Mouse (Mus musculus) duodenum, adult 2 months (tissue): ENCODE results near the gene Pmel. TPM values are rescaled to one million over a fixed set of nuclear protein-coding genes. Genes with fewer than 3 reads are reported as not detected.

Experiments
- polyA plus RNA-seq: library from polyadenylated mRNA; depleted of rRNA; stranded (reverse); fragments of >200 nt; gene quantifications from 2 replicates; pipeline ENCODE4 v1.2.3, GENCODE M21; 2012; ENCODE audit warnings: low replicate concordance; rRNA removed

Pmel gene
- polyA plus RNA-seq: 1.1 and 2.5 TPM in 2 replicates

DNA sequence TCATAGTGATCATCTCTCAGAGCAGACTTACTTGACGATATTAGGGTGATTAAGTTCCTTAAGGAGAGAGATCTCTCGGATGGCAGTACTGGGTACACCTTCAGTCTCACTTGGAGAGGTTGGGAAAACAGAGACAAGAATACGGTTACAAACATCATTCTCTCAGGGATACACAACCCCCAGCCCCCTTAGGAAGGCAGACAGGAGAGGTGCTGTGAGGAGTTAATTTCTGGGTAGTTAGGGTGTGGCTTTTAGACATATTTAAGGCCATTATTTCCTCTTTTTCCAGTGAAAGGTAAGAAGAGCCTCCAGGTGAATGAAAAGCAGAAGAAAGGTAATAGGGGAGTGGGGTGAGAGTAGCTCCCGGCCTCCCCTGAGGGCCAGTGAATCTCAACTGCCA, at the start of gene Pmel:
Gene Pmel (plus strand): TSS at position 301 of the 400 bp plus-strand sequence.

DNA sequence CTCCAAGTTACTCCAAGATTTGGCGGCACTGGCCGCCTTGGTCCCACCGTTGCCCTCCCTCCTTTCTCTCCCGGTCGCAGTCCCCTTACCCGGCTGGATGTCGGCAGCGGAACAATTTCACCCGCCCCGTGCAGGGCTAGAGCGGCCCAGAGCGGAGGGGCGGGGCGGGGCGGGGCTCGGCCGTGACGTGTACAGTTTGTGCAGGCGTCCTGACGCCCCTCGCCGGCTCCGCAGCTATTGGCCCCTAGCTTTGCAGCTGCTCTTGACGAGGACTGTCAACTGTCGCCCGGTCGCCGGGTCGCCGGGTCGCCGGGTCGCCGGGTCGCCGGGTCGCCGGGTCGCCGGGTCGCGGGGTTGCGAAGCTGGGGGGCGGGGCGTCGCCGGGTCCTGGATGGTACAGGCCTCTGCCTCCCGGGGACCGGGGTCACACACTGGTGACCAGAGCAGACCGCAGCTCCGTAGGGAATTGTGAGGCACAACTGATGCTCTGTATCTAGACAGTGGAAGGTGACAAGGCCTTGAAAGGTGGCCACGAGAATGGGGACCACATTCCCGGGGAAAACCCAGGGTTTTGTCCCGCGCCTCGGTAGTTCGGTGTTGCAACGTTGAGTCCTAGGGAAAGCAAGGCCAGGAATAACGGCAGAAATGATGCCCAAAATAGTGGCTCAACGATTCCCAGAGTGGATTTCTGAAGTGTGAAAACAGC, 30.1 kb upstream of the Pmel start, which contains the start of gene Suox:
Gene Suox (minus strand): TSS at position 311 of the 706 bp plus-strand sequence.

DNA sequence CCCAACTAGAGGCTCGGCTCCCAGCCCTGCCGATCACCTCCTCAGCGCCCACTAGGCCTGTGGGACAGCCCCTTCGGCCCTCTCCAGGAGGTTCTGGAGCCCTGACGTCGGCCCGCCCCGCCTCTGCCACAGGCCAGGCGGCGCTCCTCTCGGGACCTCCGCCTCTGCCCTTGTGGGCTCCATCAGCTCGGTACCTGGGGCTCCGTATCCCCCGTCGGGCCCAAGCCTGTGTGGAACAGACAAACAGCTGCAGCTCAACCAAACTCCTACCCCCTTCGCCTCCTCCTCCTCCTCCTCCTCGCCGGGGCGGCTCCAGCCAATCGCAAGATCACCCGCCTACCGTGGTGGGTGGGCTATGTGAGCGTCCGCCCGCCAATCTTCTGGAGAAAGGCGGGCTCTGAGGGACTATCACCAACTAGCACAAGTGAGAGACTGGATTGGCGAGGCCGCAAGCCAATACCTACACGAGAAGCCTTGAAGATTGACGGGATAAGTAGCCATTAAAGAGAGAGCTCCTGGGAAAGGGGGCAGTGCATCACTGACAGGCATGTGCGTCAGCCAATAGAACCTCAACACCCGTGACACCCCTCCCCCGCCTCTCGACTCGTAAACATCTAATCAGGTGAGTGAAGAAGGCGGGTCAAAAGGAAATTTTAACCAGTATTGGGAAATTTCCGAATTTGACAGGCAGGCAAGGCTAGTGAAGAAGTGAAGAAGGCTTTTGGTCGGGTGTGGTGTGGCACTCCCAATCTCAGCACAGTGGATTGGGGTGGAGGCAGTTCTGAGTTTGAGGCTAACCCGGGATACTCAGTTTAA, 7.8 kb upstream of the Pmel start, which contains the start of gene Rab5b:
Gene Rab5b (minus strand): TSS at position 273 of the 816 bp plus-strand sequence.

DNA sequence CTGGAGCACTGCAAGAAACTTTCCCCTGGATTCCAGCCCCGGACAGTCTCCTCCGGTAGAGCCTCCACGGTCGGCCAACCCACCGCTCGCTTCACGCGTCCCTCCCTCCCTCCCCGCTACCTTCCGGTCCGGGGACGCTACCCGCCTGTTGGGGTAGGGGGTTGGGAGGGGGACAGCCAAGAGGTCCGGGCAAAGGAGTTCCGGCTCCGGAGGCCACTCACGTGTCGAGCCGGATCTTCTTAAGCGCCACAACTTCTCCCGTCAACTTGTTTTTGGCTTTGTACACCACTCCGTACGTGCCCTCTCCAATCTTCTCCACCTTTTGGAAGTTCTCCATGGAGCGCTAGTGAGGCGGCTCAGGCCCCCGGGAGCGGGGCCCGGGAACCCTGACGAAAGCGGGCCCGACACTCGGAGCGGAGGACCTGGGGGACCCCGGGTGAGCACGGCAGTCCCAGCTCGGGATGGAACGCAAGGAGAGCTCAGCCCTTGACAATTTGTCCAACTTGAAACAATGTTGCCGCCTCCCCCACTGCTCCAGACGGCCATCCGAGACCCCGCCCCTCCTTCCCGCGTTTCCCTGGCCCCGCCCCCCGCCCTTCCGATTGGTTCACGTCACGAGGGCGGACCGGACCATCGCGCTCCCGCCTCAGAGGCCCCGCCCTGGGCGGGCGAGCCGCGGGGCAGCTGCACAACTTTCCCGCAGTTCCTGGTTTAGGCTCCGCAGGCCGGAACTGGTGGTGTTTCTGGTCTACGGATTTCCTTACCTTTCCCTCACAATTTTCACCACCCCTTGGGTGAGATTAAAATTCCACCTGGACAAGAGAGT, 709 bp downstream of the Pmel start, which contains the start of gene Cdk2:
Gene Cdk2 (minus strand): TSS at position 541 of the 826 bp plus-strand sequence.

DNA sequence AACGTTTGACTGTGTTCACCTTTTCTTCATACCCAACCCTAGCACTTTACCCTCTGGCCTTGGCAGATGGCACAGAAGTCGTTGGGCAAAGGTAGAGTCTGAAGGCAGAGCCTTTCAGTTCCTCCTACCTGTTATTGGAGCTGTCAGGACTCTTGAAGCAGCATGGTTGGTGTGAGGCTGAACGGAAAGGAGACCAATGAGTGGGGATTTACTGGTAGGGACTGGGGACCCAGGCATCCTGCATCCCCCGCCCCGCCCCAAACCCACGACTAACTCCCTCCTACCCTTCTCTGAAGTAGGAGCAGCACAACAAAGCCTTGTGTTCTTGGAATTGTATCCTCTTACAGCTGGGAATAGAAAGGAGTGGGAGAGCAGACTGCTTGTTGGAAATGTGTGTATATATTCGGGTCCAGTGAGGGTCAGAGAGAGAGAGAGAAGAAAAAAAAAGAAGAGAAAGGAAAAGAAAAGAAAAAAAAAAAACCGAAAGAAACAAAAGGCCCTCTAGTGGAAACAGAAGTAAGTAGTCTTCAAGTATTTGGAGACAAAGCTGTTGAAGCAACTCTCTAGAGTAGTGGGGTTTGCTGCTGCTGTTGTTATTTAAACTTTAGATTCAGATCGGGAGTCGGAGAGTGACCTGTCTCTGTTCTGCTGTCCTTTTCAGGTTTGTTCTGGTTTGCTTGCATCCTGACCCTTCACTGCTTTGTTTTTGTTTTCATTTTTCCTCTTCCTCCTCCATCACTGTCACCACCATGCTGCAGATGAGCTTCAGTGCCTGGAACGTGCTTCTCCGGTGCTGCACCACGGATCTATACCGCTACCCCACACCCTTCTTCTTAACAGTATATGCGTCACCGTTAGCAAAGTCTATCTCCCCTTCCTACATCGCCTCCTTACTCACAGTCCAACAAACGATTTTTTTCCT, 40.9 kb downstream of the Pmel start, which contains the start of gene Dgka:
Gene Dgka (minus strand): TSS at position 176 of the 922 bp plus-strand sequence.

DNA sequence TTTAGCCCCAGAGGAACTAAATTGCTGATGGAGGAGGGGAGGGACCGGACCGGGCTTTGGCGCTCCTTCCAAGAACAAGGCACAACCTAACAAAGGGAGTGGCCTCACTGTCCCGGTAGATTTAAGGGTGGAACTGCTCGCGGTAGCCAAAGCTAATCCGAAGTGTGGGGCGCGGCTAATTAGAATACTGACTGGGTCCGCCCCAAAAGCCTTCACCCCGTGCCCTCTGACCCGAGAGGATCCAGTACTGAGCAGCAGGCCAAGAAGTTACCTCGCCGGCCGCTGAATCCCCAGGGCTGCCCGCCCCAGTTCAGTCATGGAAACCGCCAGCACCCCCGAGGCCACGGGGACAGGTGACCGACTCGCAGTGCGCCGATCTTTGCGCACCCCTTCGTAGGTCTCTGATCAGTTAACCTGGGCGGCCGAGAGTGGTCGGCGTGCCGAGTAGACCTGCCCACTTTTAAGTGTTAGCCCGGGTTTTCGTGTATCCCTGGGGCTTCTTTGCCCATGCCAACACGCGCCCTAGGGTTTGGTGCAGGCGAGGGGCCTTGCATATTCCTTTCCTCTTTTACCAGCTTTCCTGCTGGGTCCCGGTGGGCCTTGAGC, 43.8 kb downstream of the Pmel start, which contains the start of gene Pym1:
Gene Pym1 (plus strand): TSS at position 244 of the 606 bp plus-strand sequence.

Other genes starting within 250 kb of the Pmel start
- gene Smarcc2, start 244.9 kb upstream of the Pmel start, polyA plus RNA-seq: 59.9 and 73.0 TPM in 2 replicates
- 505 and 720 TPM in 2 replicates for gene Myl6, start 210.1 kb upstream of the Pmel start, polyA plus RNA-seq
- gene Myl6b, start 205.5 kb upstream of the Pmel start, polyA plus RNA-seq: 1.4 and 1.8 TPM in 2 replicates
- 22.7 and 25.3 TPM in 2 replicates for gene Esyt1, start 178.3 kb upstream of the Pmel start, polyA plus RNA-seq
- 12.1 and 13.9 TPM in 2 replicates for gene Zc3h10, start 156.4 kb upstream of the Pmel start, polyA plus RNA-seq
- 1,592 and 1,915 TPM in 2 replicates for gene Rpl41, start 154.9 kb upstream of the Pmel start, polyA plus RNA-seq
- 4.9 and 9.0 TPM in 2 replicates for gene Pa2g4, start 138.2 kb upstream of the Pmel start, polyA plus RNA-seq
- gene Erbb3, start 114.5 kb upstream of the Pmel start, polyA plus RNA-seq: 45.3 and 63.8 TPM in 2 replicates
- 885 and 900 TPM in 2 replicates for gene Rps26, start 77.4 kb upstream of the Pmel start, polyA plus RNA-seq
- gene Ikzf4, start 58.2 kb upstream of the Pmel start, polyA plus RNA-seq: 0.74 and 1.6 TPM in 2 replicates
- gene Suox, start 30.1 kb upstream of the Pmel start, polyA plus RNA-seq: 3.8 and 12.6 TPM in 2 replicates
- 21.5 and 28.1 TPM in 2 replicates for gene Rab5b, start 7.9 kb upstream of the Pmel start, polyA plus RNA-seq
- 4.6 and 8.6 TPM in 2 replicates for gene Cdk2, start 836 bp downstream of the Pmel start, polyA plus RNA-seq
- gene Dgka, start 40.7 kb downstream of the Pmel start, polyA plus RNA-seq: 34.6 and 50.5 TPM in 2 replicates
- 16.5 and 19.9 TPM in 2 replicates for gene Pym1, start 43.7 kb downstream of the Pmel start, polyA plus RNA-seq
- 0.55 and 1.0 TPM in 2 replicates for gene Mmp19, start 86.7 kb downstream of the Pmel start, polyA plus RNA-seq
- 7.2 and 12.6 TPM in 2 replicates for gene Dnajc14, start 99.9 kb downstream of the Pmel start, polyA plus RNA-seq
- 7.6 and 10.1 TPM in 2 replicates for gene Tmem198b, start 100.2 kb downstream of the Pmel start, polyA plus RNA-seq
- 0.52 and 0.97 TPM in 2 replicates for gene Sarnp, start 113.1 kb downstream of the Pmel start, polyA plus RNA-seq
- 47.6 and 49.5 TPM in 2 replicates for gene Ormdl2, start 117.5 kb downstream of the Pmel start, polyA plus RNA-seq
- gene Gdf11, start 187.5 kb downstream of the Pmel start, polyA plus RNA-seq: 0.36 and 0.58 TPM in 2 replicates
- gene Cd63, start 196.8 kb downstream of the Pmel start, polyA plus RNA-seq: 52.9 and 71.0 TPM in 2 replicates
- 32.9 and 39.5 TPM in 2 replicates for gene Rdh5, start 218.7 kb downstream of the Pmel start, polyA plus RNA-seq
- 74.1 and 80.1 TPM in 2 replicates for gene Bloc1s1, start 219.8 kb downstream of the Pmel start, polyA plus RNA-seq
- 10.0 and 17.7 TPM in 2 replicates for gene Itga7, start 229.6 kb downstream of the Pmel start, polyA plus RNA-seq